Mouse (Mus musculus): Measurements from ENCODE around the gene Naip2. TPM values are rescaled to one million over a fixed set of nuclear protein-coding genes. Genes with fewer than 3 reads are reported as not detected.
"Not testable (repeated sequence)": the region's sequence is repeated elsewhere in the genome, so short reads cannot be mapped to it uniquely, and the experiment has no call there.

The Naip2 gene
- polyA plus RNA-seq, 1 experiment: 0.21 TPM

DNA sequence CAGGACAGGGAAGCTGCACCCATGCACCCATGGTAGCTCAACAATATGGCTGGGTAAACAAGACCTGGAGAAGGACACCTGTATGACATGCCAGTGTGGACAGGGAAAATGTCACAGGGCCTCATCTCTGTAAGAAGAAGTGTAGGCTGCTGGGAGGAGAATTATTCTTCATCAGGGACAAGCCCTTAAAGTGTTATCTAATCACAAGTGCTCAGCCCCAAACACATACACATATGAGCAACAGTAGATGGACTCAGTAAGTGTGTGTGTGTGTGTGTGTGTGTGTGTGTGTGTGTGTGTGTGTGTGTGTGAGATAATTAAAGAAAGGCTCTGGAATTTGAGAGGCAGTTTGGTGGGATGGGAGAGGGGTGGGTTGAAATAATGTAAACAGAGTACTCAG is 1.1 kb downstream of the Naip2 start:
- Histone ChIP-seq H3K27me3 (ENCODE audit: control insufficient read depth, insufficient read depth, insufficient read length) (no peaks in the 10 kb centered on the region), H3K79me3 (ENCODE audit: low read depth) (no peaks in the 10 kb centered on the region), H3ac (ENCODE audit: control insufficient read depth, insufficient read length, low read depth) (no peak overlapping the region), H3K36me3 (ENCODE audit: control insufficient read depth, insufficient read depth) (no peaks in the 10 kb centered on the region), H3K4me3 (ENCODE audit: insufficient read depth, poor library complexity, severe bottlenecking) (no peak overlapping the region), H3K79me2 (ENCODE audit: control insufficient read depth, insufficient read depth) (no peaks in the 10 kb centered on the region)
- TF ChIP-seq MAX (IDR thresholded peaks at IDR 0.05) (no peak), MYOD1 (IDR thresholded peaks at IDR 0.05; ENCODE audit: control insufficient read depth, insufficient read length, low read depth) (no peak), CEBPB (IDR thresholded peaks at IDR 0.05; ENCODE audit: low read depth) (no peak), CTCF (IDR thresholded peaks at IDR 0.05; ENCODE audit: control insufficient read depth, insufficient read depth, insufficient read length) (no peak), USF1 (IDR thresholded peaks at IDR 0.05; ENCODE audit: low read depth) (no peak), FOSL1 (IDR thresholded peaks at IDR 0.05; ENCODE audit: insufficient read depth, low read length, poor library complexity, severe bottlenecking) (no peak), MYOG (IDR thresholded peaks at IDR 0.05; ENCODE audit: control insufficient read depth, extremely low read depth, insufficient read length) (no peak)

DNA sequence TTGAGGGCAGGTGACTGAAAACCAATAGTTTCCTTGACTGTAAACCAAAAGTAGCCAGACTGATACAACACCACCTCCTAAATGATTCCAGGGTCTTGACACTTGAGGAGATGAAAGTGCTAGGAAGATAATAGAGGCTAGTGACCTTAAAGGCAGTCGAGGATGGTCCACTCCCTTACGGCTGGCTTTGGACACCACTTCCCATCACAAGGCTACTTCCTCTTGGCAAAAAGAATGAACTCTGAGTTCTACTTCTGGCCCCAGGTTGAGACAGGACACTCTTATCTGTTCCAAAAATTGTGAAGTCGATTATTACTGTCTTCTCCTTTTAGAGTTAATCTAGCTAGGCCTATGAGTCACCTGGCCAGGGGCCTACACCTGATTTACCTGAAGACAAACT is 6.5 kb downstream of the Naip2 start:
- TF ChIP-seq MAX (IDR thresholded peaks at IDR 0.05): no peak
- no peak for TF ChIP-seq FOSL1 (IDR thresholded peaks at IDR 0.05; ENCODE audit: insufficient read depth, low read length, poor library complexity, severe bottlenecking)
- no peak for TF ChIP-seq MYOG (IDR thresholded peaks at IDR 0.05; ENCODE audit: control insufficient read depth, extremely low read depth, insufficient read length)
- no peak for TF ChIP-seq USF1 (IDR thresholded peaks at IDR 0.05; ENCODE audit: low read depth)
- no peak for TF ChIP-seq CEBPB (IDR thresholded peaks at IDR 0.05; ENCODE audit: low read depth)
- no peak for TF ChIP-seq MYOD1 (IDR thresholded peaks at IDR 0.05; ENCODE audit: control insufficient read depth, insufficient read length, low read depth)
- TF ChIP-seq CTCF (IDR thresholded peaks at IDR 0.05; ENCODE audit: control insufficient read depth, insufficient read depth, insufficient read length): no peak

DNA sequence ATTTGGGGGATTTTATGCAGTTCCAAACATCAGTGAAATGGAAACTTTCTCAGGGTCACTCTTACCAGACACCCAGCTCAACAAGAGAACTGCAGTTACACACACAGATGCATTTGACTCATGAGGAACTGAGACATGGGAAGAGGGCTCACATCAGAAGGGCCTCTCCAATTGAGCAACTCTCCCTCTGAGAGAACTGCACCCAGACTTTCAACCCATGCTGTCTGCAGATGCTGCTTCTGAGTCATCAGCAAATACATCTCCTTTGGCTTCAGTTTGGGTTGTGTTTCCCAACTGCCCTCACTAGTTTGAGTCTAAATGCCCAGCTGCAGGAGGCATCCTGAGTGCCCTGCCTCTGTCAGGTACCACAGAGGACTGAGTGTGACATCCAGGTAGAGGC is 18.8 kb downstream of the Naip2 start:
- not testable (repeated sequence) for H3K79me2 ChIP-seq (ENCODE audit: control insufficient read depth, insufficient read depth); H3K4me3 ChIP-seq (ENCODE audit: insufficient read depth, poor library complexity, severe bottlenecking); H3K36me3 ChIP-seq (ENCODE audit: control insufficient read depth, insufficient read depth); H3K27me3 ChIP-seq (ENCODE audit: control insufficient read depth, insufficient read depth, insufficient read length); H3ac ChIP-seq (ENCODE audit: control insufficient read depth, insufficient read length, low read depth); H3K79me3 ChIP-seq (ENCODE audit: low read depth)

More for the DNA sequence above, 6.5 kb downstream of the Naip2 start:
- H3K4me3 ChIP-seq (ENCODE audit: insufficient read depth, poor library complexity, severe bottlenecking): no peak overlapping the region
- no peaks in the 10 kb centered on the region for H3K79me2 ChIP-seq (ENCODE audit: control insufficient read depth, insufficient read depth)
- H3ac ChIP-seq (ENCODE audit: control insufficient read depth, insufficient read length, low read depth): no peak overlapping the region
- no peaks in the 10 kb centered on the region for H3K79me3 ChIP-seq (ENCODE audit: low read depth)
- H3K36me3 ChIP-seq (ENCODE audit: control insufficient read depth, insufficient read depth): no peaks in the 10 kb centered on the region
- H3K27me3 ChIP-seq (ENCODE audit: control insufficient read depth, insufficient read depth, insufficient read length): no peaks in the 10 kb centered on the region

DNA sequence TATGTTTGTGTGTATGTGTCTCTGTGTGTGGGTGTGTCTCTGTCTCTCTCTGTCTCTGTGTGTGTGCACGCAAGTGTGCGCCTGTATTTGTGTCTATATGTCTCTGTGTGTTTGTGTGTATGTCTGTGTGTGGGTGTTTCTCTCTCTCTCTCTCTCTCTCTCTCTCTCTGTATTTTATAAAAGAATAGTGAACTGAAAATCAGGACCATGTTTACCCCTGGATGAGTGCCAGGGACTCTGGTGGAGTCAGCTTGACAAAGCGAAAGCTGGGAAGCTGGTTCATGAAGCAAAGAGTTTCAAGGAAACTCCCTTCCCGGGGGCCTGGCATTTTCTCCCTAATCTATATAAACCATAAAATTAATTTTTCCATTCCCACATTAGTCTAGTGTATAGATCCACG is 27.5 kb downstream of the Naip2 start:
- not testable (repeated sequence) for H3K4me3 ChIP-seq (ENCODE audit: insufficient read depth, poor library complexity, severe bottlenecking); H3K79me2 ChIP-seq (ENCODE audit: control insufficient read depth, insufficient read depth); H3K36me3 ChIP-seq (ENCODE audit: control insufficient read depth, insufficient read depth); H3ac ChIP-seq (ENCODE audit: control insufficient read depth, insufficient read length, low read depth); H3K79me3 ChIP-seq (ENCODE audit: low read depth); H3K27me3 ChIP-seq (ENCODE audit: control insufficient read depth, insufficient read depth, insufficient read length)

DNA sequence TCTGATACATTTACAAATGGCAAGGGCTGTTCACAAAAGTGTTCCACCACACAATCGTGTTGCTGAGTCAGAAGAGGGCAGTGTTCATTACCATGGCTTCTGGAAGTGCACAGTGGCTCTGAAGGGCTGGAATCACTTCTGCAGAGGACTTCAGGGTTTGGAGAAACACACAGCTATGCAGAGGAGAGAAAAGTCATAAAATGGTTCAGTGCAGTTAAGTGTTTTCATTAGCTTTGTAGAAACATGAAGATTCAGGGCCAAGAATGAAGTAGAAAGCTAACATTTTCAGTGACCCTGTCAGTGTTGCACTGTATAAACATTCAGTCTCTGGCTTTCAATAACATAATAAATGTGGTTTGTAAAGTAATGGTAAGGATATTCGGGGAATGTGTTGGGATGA is 35.5 kb downstream of the Naip2 start:
- not testable (repeated sequence) for H3K79me3 ChIP-seq (ENCODE audit: low read depth); H3ac ChIP-seq (ENCODE audit: control insufficient read depth, insufficient read length, low read depth); H3K27me3 ChIP-seq (ENCODE audit: control insufficient read depth, insufficient read depth, insufficient read length); H3K4me3 ChIP-seq (ENCODE audit: insufficient read depth, poor library complexity, severe bottlenecking); H3K79me2 ChIP-seq (ENCODE audit: control insufficient read depth, insufficient read depth); H3K36me3 ChIP-seq (ENCODE audit: control insufficient read depth, insufficient read depth)

DNA sequence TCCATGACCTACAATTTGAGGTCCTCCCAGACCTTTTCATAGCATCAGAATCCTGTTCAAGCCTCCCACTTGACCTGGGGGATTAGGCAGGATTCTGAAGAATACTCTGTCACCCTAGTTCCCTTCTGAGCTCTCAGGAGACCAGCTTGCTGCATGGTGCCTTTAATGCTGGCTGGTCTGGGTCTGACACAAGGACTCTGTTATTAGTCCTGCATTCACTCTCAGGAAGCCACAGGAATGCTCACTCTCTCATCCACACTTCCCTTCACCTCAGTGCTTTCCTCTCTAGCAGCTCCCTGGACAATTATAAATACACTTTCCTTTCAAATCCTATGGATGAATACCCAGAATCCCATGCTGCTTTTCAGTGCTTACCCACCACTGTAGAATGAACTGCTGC is 39.4 kb downstream of the Naip2 start:
- not testable (repeated sequence) for H3K4me3 ChIP-seq (ENCODE audit: insufficient read depth, poor library complexity, severe bottlenecking); H3K79me3 ChIP-seq (ENCODE audit: low read depth); H3ac ChIP-seq (ENCODE audit: control insufficient read depth, insufficient read length, low read depth); H3K79me2 ChIP-seq (ENCODE audit: control insufficient read depth, insufficient read depth); H3K36me3 ChIP-seq (ENCODE audit: control insufficient read depth, insufficient read depth); H3K27me3 ChIP-seq (ENCODE audit: control insufficient read depth, insufficient read depth, insufficient read length)

DNA sequence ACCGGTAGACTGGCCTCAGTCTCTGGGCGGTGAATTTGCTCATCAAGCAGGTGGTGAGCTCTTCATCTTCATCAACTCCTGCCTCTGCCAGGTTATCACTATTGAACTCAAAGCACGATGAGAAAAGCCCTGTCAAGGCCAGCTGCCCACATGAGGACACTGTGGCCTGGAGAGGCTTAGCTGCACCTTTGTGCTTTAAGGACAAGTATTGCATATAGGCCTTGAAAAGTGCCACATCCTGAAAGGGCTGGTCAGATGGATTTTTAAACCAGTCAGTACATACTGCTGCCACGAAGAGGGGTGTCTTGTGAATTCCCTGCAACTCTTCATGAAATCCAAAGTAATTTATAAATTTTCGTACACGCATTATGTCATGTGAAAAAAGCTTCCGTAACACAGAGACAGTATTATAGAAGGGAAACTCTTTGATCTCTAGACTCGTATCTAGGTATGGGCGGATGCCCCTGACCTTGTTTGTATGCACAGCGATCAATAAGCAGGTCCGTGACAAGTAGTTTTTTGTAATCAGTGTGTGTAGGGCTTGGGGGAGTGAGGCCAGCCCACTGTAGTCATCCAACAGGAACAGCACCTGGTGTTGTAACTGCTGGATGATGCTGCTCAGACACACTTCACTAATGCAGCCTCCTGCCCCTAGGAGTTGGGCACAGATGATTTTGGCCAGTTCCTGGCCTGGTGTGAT is 40.6 kb downstream of the Naip2 start:
- H3K4me3 ChIP-seq (ENCODE audit: insufficient read depth, poor library complexity, severe bottlenecking); H3K27me3 ChIP-seq (ENCODE audit: control insufficient read depth, insufficient read depth, insufficient read length); H3K79me3 ChIP-seq (ENCODE audit: low read depth); H3ac ChIP-seq (ENCODE audit: control insufficient read depth, insufficient read length, low read depth); H3K36me3 ChIP-seq (ENCODE audit: control insufficient read depth, insufficient read depth); H3K79me2 ChIP-seq (ENCODE audit: control insufficient read depth, insufficient read depth): not testable (repeated sequence)
